Mouse (Mus musculus): Measurements from ENCODE around the gene Spata31d1b. TPM values are rescaled to one million over a fixed set of nuclear protein-coding genes. Genes with fewer than 3 reads are reported as not detected.
A peak's percentile ranks its signal among the peaks of the same experiment; 100 is the strongest.
"Not testable (repeated sequence)": the region's sequence is repeated elsewhere in the genome, so short reads cannot be mapped to it uniquely, and the experiment has no call there.

Gene Spata31d1b
- polyA plus RNA-seq, 1 experiment = 0.03 TPM

GRCm38 (mm10) chr13:59699131-59699530, 13.0 kb upstream of the Spata31d1b start:
- TF ChIP-seq CTCF (IDR thresholded peaks at IDR 0.05; ENCODE audit: borderline replicate concordance, extremely low read depth, insufficient read depth, insufficient read length) (no peak), POLR2A (IDR thresholded peaks at IDR 0.05; ENCODE audit: borderline replicate concordance, extremely low read depth, insufficient read depth, insufficient read length, poor library complexity, severe bottlenecking) (no peak)
- DNase-seq (ENCODE audit: low read depth) = no peak

GRCm38 (mm10) chr13:59700137-59700536, 11.9 kb upstream of the Spata31d1b start:
- DNase-seq (ENCODE audit: low read depth) = not testable (repeated sequence)

GRCm38 (mm10) chr13:59703514-59703913, 8.6 kb upstream of the Spata31d1b start:
- no peak for DNase-seq (ENCODE audit: low read depth)
- no peak for TF ChIP-seq POLR2A (IDR thresholded peaks at IDR 0.05; ENCODE audit: borderline replicate concordance, extremely low read depth, insufficient read depth, insufficient read length, poor library complexity, severe bottlenecking)
- no peak for TF ChIP-seq CTCF (IDR thresholded peaks at IDR 0.05; ENCODE audit: borderline replicate concordance, extremely low read depth, insufficient read depth, insufficient read length)

- TF ChIP-seq CTCF (IDR thresholded peaks at IDR 0.05; ENCODE audit: borderline replicate concordance, extremely low read depth, insufficient read depth, insufficient read length) (peak; percentile 40; the same call in 1 of the 2 replicates), POLR2A (IDR thresholded peaks at IDR 0.05; ENCODE audit: borderline replicate concordance, extremely low read depth, insufficient read depth, insufficient read length, poor library complexity, severe bottlenecking) (no peak)
- DNase-seq (ENCODE audit: low read depth) = peak; percentile 65
These were observed 7.5 kb upstream of the Spata31d1b start for GRCm38 (mm10) chr13:59704562-59704961.

GRCm38 (mm10) chr13:59710230-59710629, 1.9 kb upstream of the Spata31d1b start, which contains the start of gene Spata31d1a:
Gene Spata31d1a (minus strand): TSS chr13:59710330.
- DNase-seq (ENCODE audit: low read depth) = no peak
- TF ChIP-seq CTCF (IDR thresholded peaks at IDR 0.05; ENCODE audit: borderline replicate concordance, extremely low read depth, insufficient read depth, insufficient read length) = no peak
- TF ChIP-seq POLR2A (IDR thresholded peaks at IDR 0.05; ENCODE audit: borderline replicate concordance, extremely low read depth, insufficient read depth, insufficient read length, poor library complexity, severe bottlenecking) = no peak

GRCm38 (mm10) chr13:59713710-59714109, 1.6 kb downstream of the Spata31d1b start:
- no peak for TF ChIP-seq CTCF (IDR thresholded peaks at IDR 0.05; ENCODE audit: borderline replicate concordance, extremely low read depth, insufficient read depth, insufficient read length)
- no peak for TF ChIP-seq POLR2A (IDR thresholded peaks at IDR 0.05; ENCODE audit: borderline replicate concordance, extremely low read depth, insufficient read depth, insufficient read length, poor library complexity, severe bottlenecking)

GRCm38 (mm10) chr13:59718857-59719440, 6.9 kb downstream of the Spata31d1b start:
- peak; percentile 5 for DNase-seq (ENCODE audit: low read depth)

More at GRCm38 (mm10) chr13:59713710-59714109, 1.6 kb downstream of the Spata31d1b start:
- DNase-seq (ENCODE audit: low read depth) = no peak

GRCm38 (mm10) chr13:59719475-59719874, 7.4 kb downstream of the Spata31d1b start:
- TF ChIP-seq POLR2A (IDR thresholded peaks at IDR 0.05; ENCODE audit: borderline replicate concordance, extremely low read depth, insufficient read depth, insufficient read length, poor library complexity, severe bottlenecking) (no peak), CTCF (IDR thresholded peaks at IDR 0.05; ENCODE audit: borderline replicate concordance, extremely low read depth, insufficient read depth, insufficient read length) (no peak)
- DNase-seq (ENCODE audit: low read depth) = no peak

- DNase-seq (ENCODE audit: low read depth) = not testable (repeated sequence)
These were observed 10.0 kb downstream of the Spata31d1b start for GRCm38 (mm10) chr13:59722089-59722488.

GRCm38 (mm10) chr13:59726139-59726867, 14.2 kb downstream of the Spata31d1b start:
- DNase-seq (ENCODE audit: low read depth) = peak; percentile 7
- no peak for TF ChIP-seq POLR2A (IDR thresholded peaks at IDR 0.05; ENCODE audit: borderline replicate concordance, extremely low read depth, insufficient read depth, insufficient read length, poor library complexity, severe bottlenecking)
- no peak for TF ChIP-seq CTCF (IDR thresholded peaks at IDR 0.05; ENCODE audit: borderline replicate concordance, extremely low read depth, insufficient read depth, insufficient read length)

GRCm38 (mm10) chr13:59728378-59729093, 16.5 kb downstream of the Spata31d1b start:
- TF ChIP-seq POLR2A (IDR thresholded peaks at IDR 0.05; ENCODE audit: borderline replicate concordance, extremely low read depth, insufficient read depth, insufficient read length, poor library complexity, severe bottlenecking) (no peak), CTCF (IDR thresholded peaks at IDR 0.05; ENCODE audit: borderline replicate concordance, extremely low read depth, insufficient read depth, insufficient read length) (peak; percentile 95)
- peak; percentile 92 for DNase-seq (ENCODE audit: low read depth)

GRCm38 (mm10) chr13:59731652-59732051, 19.6 kb downstream of the Spata31d1b start, which contains the start of gene Spata31d1d:
Gene Spata31d1d (minus strand): TSS chr13:59731752.
- no peak for TF ChIP-seq CTCF (IDR thresholded peaks at IDR 0.05; ENCODE audit: borderline replicate concordance, extremely low read depth, insufficient read depth, insufficient read length)
- TF ChIP-seq POLR2A (IDR thresholded peaks at IDR 0.05; ENCODE audit: borderline replicate concordance, extremely low read depth, insufficient read depth, insufficient read length, poor library complexity, severe bottlenecking) = no peak
- DNase-seq (ENCODE audit: low read depth) = no peak
